Mouse (Mus musculus) liver, embryonic 14.5 days (tissue): ENCODE data around the gene Zfp287. TPM values are rescaled to one million over a fixed set of nuclear protein-coding genes. Genes with fewer than 3 reads are reported as not detected.

ENCODE experiments used
- ATAC-seq: fragments of 200-750 bp; cut with Nextera tagmentation; 2 replicates; pipeline ENCODE4 v1.8.0; 2017; ENCODE audit warnings: moderate number of reproducible peaks, mild to moderate bottlenecking, moderate library complexity; ENCODE audit not compliant: insufficient read depth
- DNase-seq, 3 experiments: peaks; one replicate each; pipeline ENCODE4 v3.0.0-alpha.2; 2012 to 2013; ENCODE audit warnings: low read depth in 3 of 3, low spot score in 3 of 3
- H3K27ac ChIP-seq: fragments of 300-500 bp; sonication (generic); 2 replicates; pipeline ENCODE4 v1.5.1; 2014; ENCODE audit warnings: moderate library complexity, mild to moderate bottlenecking, control low read depth, inconsistent platforms
- H3K27me3 ChIP-seq: fragments of 300-500 bp; sonication (generic); 2 replicates; pipeline ENCODE4 v1.6.1; 2014; ENCODE audit warnings: mild to moderate bottlenecking, low read length, moderate library complexity; ENCODE audit not compliant: control insufficient read depth, insufficient read depth
- H3K36me3 ChIP-seq: fragments of 300-500 bp; sonication (generic); replicated peaks from 2 replicates; pipeline ENCODE4 v1.6.1; 2014; ENCODE audit warnings: low read depth; ENCODE audit not compliant: control insufficient read depth, insufficient read depth
- H3K4me1 ChIP-seq, 2 experiments: fragments of 200-500 bp in 1 of 2; fragments of 300-500 bp in 1 of 2; sonication (generic) in 1 of 2; replicated peaks; 2 replicates each; pipeline ENCODE4 v1.6.1; 2012 to 2014; ENCODE audit warnings: antibody characterized with exemption in 1 of 2, inconsistent platforms in 1 of 2, low read length in 1 of 2; ENCODE audit not compliant: control insufficient read depth in 2 of 2, insufficient read depth in 2 of 2
- H3K4me2 ChIP-seq: fragments of 300-500 bp; sonication (generic); 2 replicates; pipeline ENCODE4 v1.6.1; 2014; ENCODE audit warnings: low read depth, mild to moderate bottlenecking, control low read depth, moderate library complexity
- H3K4me3 ChIP-seq, 2 experiments: fragments of 200-500 bp in 1 of 2; fragments of 300-500 bp in 1 of 2; sonication (generic) in 1 of 2; 2 replicates each; pipeline ENCODE4 v1.5.1; 2012 to 2014; ENCODE audit warnings: low read depth in 2 of 2, low read length in 2 of 2, mild to moderate bottlenecking in 2 of 2, control low read depth in 1 of 2, inconsistent platforms in 1 of 2, moderate library complexity in 1 of 2; ENCODE audit not compliant: insufficient read depth in 1 of 2
- H3K9ac ChIP-seq: fragments of 300-500 bp; sonication (generic); replicated peaks from 2 replicates; pipeline ENCODE4 v1.6.1; 2014; ENCODE audit warnings: mild to moderate bottlenecking, control low read depth, moderate library complexity
- H3K9me3 ChIP-seq: fragments of 300-500 bp; sonication (generic); 2 replicates; pipeline ENCODE4 v1.6.1; 2016; ENCODE audit warnings: low read length, mixed read lengths; ENCODE audit not compliant: control insufficient read depth
- CTCF ChIP-seq: IDR thresholded peaks from 2 replicates; pipeline ENCODE4 v1.5.1; 2016; ENCODE audit warnings: antibody characterized with exemption, low read depth, control low read depth
- EP300 ChIP-seq: IDR thresholded peaks from 2 replicates; pipeline ENCODE4 v1.6.1; 2016; ENCODE audit warnings: antibody characterized with exemption, low read depth
- WGBS: fragments of 180-500 bp; shearing (Covaris S2); extraction: QIAGEN DNeasy Blood & Tissue Kit; methylation state at CpG from one replicate; pipeline ENCODE4 v1.1.7; 2014; ENCODE audit not compliant: insufficient replicate concordance; 5-methylcytosine and 5-hydroxymethylcytosine counted together
- polyA plus RNA-seq, 2 experiments: library from polyadenylated mRNA; depleted of rRNA in 1 of 2; stranded (reverse) in 1 of 2; unstranded in 1 of 2; fragments of >200 nt; fragmentation: Nextera tagmentation in 1 of 2; extraction: Ambion mirVana in 1 of 2; gene quantifications; 2 replicates each; pipeline versions ENCODE4 v1.2.1 to v1.2.3; 2012 to 2014

The Zfp287 gene
- polyA plus RNA-seq (2012; rRNA removed) (0.21 and 0.26 TPM in 2 replicates), polyA plus RNA-seq (2014; fragmentation: Nextera tagmentation; extraction: Ambion mirVana) (0.22 and 0.42 TPM in 2 replicates)

DNA sequence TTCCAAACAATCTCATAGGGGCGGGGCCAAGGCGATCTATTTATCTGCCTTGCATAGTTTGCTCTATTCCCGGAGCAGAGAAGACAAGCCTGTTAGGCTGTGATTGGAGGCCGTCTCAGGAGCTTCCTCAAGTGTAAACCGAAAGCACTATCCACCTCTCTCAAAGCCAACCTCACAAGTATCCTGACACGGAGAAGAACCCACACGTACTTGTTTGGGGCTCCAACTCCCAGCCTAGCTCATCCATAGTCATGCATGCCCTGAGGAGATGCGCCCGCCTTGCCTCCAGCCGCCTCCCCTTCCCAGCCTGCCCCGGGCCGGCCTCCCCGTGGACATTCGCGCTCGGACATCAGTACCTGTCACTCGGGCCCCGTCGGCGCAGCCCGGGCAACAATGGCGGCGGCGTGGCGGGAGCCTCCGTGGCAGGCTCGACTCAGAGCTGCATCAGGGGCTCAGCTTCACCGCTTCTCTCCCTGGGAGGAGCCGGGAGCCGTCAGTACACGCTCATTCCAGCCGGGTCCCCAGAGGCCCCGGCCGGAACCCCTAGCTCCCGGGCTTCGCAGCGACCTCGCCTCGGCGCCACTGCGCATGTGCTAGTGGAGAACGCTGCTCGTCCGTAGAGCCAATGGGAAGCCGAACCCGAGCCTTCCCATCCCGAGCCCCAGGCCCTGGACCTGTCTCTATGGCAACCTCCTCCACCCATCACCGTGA, at the start of gene Zfp287:
TSS of gene Zfp287 (minus strand) at position 595 of the 711 bp plus-strand sequence.
- peak within 1 kb of the TSS; percentile 39 to 54 for H3K4me3 ChIP-seq
- peak within 1 kb of the TSS; percentile 59 for H3K4me2 ChIP-seq
- TF ChIP-seq CTCF (no peak), EP300 (no peak)
- DNase-seq: peak in 2 of 3 experiments; percentile 10 to 17
- no peaks in the 10 kb centered on the region for H3K36me3 ChIP-seq
- H3K9ac ChIP-seq: no peak within 1 kb of the TSS; the same call in 1 of the 2 replicates
- 2% methylated on average over 48 of the region's 48 CpGs for WGBS
- no peak for ATAC-seq
- H3K27ac ChIP-seq: no peak within 1 kb of the TSS
- H3K27me3 ChIP-seq: peaks cover 11% of the 10 kb centered on the region
- H3K9me3 ChIP-seq: no peaks in the 10 kb centered on the region
- H3K4me1 ChIP-seq: no peaks in the 10 kb centered on the region; a peak in 1 of 4 replicates

DNA sequence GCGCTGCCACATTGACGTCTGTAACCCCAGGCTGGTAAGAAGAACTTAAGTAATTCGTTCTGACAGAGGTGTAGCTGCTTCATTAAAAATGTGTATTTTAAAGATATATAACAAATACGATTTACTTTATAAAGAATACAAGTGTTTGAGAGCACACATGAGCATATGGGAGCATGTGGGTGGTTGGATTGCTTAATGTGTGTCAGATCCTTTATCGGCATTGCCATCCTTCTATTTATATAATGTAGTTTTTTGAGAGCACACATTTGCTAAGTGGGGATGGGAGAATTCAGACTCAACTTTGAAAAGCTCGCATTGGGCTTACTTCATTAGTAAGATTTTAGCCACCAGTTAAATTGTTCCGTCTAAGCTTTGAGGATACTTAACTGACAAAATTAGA, 44.8 kb upstream of the Zfp287 start:
- DNase-seq (no peak), ATAC-seq (no peak)
- no peak overlapping the region for H3K4me2 ChIP-seq
- TF ChIP-seq CTCF (no peak), EP300 (no peak)
- 68% methylated on average over 7 of the region's 7 CpGs for WGBS
- H3K27ac ChIP-seq: no peak overlapping the region
- H3K9me3 ChIP-seq: peaks cover 5% of the 10 kb centered on the region
- H3K27me3 ChIP-seq: no peaks in the 10 kb centered on the region
- no peaks in the 10 kb centered on the region for H3K36me3 ChIP-seq
- no peaks in the 10 kb centered on the region for H3K4me1 ChIP-seq
- no peak overlapping the region for H3K9ac ChIP-seq
- H3K4me3 ChIP-seq: no peak overlapping the region

DNA sequence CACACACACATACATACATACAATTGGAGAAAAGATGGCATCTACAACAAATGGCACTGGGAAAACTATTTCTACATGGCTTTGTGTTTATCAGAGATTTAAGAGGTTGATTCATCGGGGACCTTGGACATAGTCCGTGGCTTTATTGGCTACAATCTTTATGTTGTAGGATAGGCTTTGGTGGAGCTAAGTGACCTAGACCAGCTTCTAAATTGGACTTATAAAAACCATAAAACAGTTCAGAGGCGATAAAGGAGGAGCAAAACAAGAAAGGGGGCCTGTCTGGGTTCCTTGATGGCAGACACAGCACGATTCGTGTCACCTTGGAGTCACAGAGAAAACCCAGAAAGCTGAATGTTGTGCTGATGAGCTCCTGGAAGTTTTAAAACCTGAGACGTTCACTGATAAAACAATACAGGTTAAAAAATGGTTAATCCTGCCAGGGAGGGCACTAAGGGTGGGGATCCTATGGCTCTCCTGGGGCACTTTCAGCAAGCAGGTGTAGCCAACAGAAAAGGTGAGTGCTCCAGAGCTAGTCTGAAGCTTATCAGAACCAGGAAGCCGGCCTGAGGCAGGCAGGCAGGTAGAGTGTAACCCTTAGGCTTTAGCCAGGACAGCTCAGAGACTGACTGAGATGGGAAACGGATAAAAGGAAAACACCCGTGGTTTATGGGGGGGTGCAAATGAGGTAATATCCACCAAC, 29.2 kb upstream of the Zfp287 start:
- Histone ChIP-seq H3K27me3 (peaks cover 4% of the 10 kb centered on the region), H3K9me3 (no peaks in the 10 kb centered on the region), H3K36me3 (no peaks in the 10 kb centered on the region), H3K4me1 (no peaks in the 10 kb centered on the region), H3K4me3 (no peak overlapping the region), H3K9ac (no peak overlapping the region), H3K4me2 (no peak overlapping the region), H3K27ac (no peak overlapping the region)
- DNase-seq (no peak), ATAC-seq (no peak)
- TF ChIP-seq CTCF (no peak), EP300 (no peak)
- 47% methylated on average over 9 of the region's 9 CpGs for WGBS

DNA sequence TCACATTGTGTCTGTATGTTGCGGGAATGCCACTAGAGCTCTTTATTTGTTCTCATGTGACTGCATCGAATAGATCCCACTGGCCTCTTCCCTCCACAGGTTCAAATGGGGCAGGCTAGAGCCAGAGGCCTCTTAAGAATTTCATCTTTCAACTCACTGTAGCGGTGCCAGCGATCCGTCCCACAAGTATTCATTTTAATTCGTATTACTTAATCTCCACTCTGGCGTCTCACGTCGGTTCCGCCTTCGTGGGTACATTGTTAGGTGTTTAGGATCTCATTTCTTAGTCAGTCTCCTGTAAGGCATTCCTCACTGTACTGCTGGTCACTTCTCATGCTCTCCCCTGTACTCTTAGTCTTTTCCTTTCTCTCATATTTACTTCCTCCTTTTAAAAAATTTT, 26.8 kb upstream of the Zfp287 start:
- no peak for TF ChIP-seq CTCF
- DNase-seq (no peak), ATAC-seq (no peak)
- Histone ChIP-seq H3K27me3 (peaks cover 4% of the 10 kb centered on the region), H3K4me3 (no peak overlapping the region), H3K36me3 (no peaks in the 10 kb centered on the region), H3K27ac (no peak overlapping the region), H3K9ac (no peak overlapping the region), H3K4me1 (no peaks in the 10 kb centered on the region), H3K9me3 (no peaks in the 10 kb centered on the region), H3K4me2 (no peak overlapping the region)
- 70% methylated on average over 11 of the region's 11 CpGs for WGBS

DNA sequence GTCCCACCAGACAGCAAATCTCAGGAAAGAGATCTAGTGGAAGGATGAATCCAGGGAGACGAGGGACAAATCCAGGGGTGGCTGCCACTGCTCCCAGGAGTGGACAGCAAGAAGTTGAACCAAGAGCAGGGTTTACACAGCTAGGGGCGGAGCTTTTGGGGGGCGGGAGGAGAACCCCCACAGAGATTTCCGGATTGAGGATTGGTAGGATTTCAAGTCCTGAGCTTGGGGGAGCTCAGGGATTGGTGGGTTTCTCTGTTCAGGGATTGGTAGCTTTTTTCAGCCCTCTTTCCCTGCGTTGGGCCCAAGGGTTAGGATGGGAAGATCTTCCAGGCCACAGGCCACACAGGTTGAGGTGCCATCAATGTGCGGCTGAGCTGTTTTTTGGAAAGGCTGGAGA, 26.2 kb upstream of the Zfp287 start:
- Histone ChIP-seq H3K27ac (no peak overlapping the region), H3K36me3 (no peaks in the 10 kb centered on the region), H3K4me3 (no peak overlapping the region), H3K9ac (no peak overlapping the region), H3K4me1 (no peaks in the 10 kb centered on the region), H3K27me3 (peaks cover 4% of the 10 kb centered on the region), H3K9me3 (no peaks in the 10 kb centered on the region), H3K4me2 (no peak overlapping the region)
- ATAC-seq (no peak), DNase-seq (no peak)
- TF ChIP-seq CTCF (no peak), EP300 (no peak)
- 63% methylated on average over 6 of the region's 6 CpGs for WGBS
